Mouse (Mus musculus) T-helper 2 cell (primary cell): ENCODE measurements at regions not wholly inside any gene's neighbourhood (a gene's known extent, or its start where the extent isn't known, plus 50 kb on each side); places are given as distances from the start of the nearest gene placed in this dataset.

Experiments
- in situ Hi-C: fragments of 300-600 bp; cut with MboI, MseI; formaldehyde crosslinking; loops from one replicate; pipeline ENCODE4 v1.15.1; 2025; ENCODE audit warnings: high pct_unique_total_duplicates

DNA sequence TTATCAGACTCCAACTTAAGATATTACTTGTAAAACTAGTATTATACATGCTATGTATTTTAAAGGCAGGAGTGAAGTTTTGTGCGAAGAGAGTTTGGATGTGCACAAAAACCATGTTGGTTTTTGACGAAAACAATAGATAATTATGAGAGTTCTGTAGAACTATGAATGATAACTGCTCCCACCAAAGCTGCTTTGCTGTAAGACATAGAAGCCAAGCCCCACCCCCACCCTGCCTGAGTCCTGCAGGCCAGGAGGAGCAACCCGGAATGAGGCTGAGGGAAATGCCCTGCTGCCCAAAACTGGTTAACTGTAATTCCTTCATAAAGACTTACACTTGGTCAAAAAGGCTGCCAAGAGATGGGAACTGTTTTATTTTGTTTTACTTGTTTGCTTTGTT lies 175.8 kb downstream of the Efnb2 start:
- in situ Hi-C loops, result no loop called here

DNA sequence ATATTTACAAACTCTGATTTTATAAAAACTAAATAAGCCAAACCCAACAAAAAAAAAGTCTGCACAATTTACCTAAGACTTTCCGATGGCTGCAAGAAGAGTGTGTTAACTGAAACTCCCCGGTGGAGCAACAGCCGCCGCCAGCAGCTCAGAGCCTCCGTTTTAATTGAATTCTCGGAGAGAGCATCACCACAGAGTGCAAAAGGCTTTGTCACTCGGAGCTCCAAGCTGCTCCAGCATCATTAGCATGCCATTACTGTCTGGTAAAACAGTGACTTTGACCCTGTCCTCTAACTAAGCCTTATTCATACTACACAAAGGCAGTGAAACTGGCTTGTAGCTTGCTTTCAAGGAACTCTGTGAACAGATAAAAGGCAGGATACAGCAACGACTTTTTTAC lies 176.5 kb downstream of the Efnb2 start:
- in situ Hi-C loops, result no loop called here

DNA sequence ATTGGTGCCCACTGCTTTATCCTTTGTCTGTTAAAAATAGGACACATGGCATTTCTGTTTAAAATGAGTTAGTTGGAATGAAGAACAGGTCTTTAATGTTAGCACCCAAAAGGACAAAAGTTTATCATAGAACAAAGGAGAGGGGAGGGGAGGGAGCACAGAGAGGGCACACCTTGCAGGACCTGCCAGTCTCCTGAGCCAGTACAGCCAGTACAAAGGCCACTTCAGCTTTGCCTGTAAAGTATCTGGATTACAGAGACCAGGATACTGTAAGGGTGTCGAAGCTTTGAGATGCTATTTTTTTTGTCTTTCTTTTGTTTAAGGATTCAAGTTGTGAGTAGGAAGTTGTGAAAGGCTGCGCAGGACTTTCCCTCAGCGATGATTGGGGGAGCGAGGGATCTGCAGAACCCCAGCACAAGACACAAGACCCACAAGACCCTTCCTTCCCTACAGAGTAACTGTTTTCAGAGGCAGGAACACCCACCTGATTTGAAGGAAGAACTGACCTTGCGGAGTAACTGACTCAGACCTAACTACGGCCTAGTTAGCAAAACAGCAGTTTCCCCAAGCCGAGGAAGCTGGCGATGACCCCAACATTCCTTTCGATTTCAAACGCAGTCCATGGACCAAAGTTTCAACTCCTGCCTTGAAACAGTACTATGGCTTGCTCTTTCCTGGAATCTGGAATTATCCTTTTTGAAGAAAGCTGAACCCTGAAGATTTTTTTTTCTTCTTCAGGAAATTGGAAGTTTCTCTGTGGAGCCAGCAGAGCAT lies 178.1 kb downstream of the Efnb2 start:
- in situ Hi-C loops, result no loop called here

GRCm38 (mm10) chr8:8477456-8477855 lies 183.6 kb downstream of the Efnb2 start:
- in situ Hi-C loops, result no loop called here

GRCm38 (mm10) chr8:8468552-8468951 lies 192.5 kb downstream of the Efnb2 start:
- in situ Hi-C loops, result no loop called here

GRCm38 (mm10) chr8:8466526-8467244 lies 194.4 kb downstream of the Efnb2 start:
- in situ Hi-C loops, result no loop called here

DNA sequence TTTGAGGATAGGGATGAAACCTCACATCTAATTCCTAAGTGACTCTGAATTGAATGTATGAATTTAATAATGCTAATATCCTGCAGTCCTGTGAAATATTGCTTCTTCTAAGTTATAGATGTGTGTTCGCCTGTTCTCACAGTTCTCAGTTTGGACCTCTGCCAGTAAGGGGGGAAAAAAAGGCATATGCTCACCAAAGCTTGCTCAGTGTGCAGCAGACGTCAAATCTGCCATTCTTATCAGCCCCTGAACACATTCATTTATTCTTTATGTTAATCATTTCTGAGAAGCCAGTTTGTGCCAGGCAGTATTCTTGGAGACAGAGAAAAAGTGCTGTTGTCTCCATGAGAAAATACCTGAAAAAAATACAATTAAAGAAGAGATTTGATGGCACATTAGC lies 198.6 kb downstream of the Efnb2 start:
- in situ Hi-C loops, result no loop called here

- in situ Hi-C loops, result no loop called here
Observed at GRCm38 (mm10) chr8:8457536-8457935, 203.5 kb downstream of the Efnb2 start.

DNA sequence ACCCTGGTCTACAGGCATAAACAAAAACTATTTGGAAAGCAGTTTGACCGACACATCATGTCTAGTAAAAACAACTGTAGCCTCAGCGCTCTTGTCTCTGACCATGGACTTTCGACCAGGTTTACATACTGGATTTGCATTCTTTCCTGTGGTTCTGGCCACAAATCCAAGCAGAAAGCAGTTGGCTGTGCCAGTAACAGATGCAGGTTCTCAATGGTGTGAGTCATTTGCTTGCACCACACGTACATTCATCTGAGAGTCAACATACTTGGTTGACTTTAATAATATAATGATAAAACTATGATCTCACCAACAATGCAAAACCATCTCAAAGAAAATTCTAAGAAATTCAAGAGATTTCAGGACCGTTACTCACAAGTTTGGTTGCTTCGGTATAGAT lies 207.1 kb downstream of the Efnb2 start:
- in situ Hi-C loops, result no loop called here

DNA sequence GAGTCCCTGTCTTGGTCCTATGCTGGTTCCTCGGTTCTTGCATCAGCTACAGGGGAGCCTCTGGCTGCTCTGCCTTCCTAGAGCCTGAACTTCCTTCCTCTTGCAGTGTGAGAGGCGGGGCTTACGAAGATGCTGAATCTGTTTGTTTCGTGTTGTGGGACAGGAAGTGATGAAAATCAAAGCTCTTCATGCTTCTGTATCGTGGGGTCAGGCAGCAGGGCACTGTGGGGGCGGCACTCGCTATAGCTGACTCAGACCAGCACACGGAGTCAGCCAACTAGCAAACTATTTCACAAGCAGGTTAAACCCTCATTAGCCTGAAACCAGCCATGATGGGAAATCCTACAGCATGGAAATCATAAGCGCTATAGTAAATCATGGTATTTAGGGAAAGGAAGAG lies 208.8 kb downstream of the Efnb2 start:
- in situ Hi-C loops, result no loop called here

DNA sequence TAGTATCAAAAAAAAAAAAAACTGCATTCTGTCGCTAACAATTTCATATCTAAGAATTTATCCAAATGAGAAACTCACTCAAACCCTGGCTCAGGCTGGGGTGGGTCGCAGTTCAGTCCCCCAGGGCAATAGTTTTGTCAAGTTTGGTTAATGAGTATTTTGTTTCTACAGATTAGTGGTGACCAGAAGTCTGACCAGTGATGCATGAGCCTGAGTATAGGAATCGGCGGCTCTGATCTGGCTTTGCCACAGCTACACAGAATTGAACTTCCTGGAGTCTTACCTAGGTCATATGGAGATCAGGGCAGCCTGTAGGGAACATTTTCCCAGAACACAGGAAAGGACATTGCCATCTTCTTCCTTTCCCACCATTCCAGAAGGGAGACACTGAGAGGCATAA lies 212.1 kb downstream of the Efnb2 start:
- in situ Hi-C loops, result no loop called here

DNA sequence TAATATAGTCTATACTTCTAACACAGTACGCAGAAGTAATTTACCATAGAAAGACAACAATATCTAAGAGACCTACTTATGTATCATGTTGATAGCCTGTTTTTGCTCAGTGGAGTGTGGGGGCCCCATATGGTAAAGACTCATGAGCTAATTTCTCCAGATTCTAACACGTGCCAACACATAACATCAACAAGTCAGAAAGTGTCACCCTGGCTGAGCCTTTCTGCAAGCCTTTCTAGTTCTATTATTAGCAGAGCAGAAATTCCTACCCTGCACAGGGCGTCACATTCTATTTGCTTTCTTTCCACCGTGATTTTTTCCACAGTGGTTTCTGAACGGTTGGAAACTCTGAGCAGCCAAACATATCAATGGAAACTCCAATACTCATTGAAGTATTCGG lies 219.5 kb downstream of the Efnb2 start:
- in situ Hi-C loops, result no loop called here

DNA sequence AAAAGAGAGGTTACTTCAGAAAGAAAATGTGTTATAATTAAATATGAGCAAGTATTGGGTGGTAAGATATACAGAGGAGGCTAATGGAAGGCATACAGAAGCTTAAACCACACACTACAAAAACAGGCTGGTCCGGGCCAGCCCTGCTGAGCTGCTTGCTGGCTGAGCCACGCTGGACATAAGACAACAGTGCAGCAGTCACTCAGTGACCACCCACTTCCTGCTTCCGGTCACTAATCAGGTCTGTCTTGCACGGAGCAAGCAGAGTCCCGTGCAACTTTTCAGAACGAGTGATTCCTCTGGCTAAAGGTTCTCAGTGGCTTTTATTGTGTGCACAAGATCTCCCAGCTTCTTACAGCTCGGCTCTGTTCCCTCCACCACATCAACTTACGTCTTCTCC lies 220.1 kb downstream of the Efnb2 start:
- in situ Hi-C loops, result no loop called here

GRCm38 (mm10) chr8:8426201-8426600 lies 234.8 kb downstream of the Efnb2 start:
- in situ Hi-C loops, result no loop called here

DNA sequence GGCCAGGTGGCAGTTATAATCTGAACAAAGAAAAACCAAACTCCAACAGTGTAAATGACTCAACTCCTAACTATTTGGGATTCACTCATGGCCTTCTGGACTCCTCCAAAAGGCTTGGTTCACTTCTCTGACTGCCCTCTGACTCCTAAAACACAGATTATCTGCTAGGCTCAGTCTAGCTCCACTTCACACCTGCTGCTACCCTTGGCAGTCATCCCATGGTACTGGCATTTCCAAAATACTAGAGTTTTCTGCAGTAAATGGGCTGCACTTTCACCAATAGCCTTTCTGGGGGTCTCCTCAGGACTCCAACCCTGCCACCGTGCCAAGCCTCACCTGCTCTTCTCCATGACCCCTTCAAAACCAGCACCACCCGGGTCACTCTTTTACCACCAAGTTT lies 237.6 kb downstream of the Efnb2 start:
- in situ Hi-C loops, result no loop called here

GRCm38 (mm10) chr8:8421713-8422112 lies 239.3 kb downstream of the Efnb2 start:
- in situ Hi-C loops, result no loop called here

- in situ Hi-C loops, result no loop called here
Observed at GRCm38 (mm10) chr8:8419360-8420330, 241.4 kb downstream of the Efnb2 start.

DNA sequence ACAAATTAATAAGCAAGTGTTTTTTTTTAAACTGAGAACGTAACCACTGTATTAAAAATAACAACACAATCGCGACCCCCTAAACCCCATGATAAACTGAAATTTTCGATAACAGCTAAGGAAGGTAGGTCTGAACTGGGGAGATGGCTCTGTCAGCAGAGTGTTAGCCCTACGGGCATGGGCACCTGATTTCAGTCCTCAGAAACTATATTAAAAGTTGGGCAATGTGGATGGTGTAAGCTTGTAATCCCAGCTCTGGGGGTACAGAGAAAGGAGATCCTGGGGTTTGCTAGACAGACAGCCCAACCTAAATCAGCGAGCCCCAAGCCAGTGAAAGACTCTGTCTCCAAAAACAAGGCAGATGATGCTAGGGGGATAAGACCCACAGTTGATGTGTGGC lies 242.1 kb downstream of the Efnb2 start:
- in situ Hi-C loops, result no loop called here

DNA sequence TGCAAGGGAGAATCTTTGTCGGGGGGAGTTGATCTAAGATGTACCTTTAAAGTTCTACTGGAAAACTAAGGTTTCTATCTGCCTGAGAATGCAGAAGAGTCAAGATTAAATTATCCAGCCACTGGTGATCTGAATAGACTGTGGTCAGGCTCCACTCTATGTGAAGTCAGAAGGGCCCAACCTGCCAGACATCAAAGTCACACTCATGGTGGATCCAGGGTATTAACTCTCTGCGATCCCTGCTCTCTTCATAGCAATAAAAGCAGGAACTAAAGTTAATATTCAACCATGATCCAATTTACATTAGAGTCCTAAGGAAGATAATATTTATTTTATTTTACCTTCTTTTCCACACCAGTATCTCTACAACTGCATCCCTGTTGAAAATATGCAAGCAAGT lies 242.5 kb downstream of the Efnb2 start:
- in situ Hi-C loops, result no loop called here

DNA sequence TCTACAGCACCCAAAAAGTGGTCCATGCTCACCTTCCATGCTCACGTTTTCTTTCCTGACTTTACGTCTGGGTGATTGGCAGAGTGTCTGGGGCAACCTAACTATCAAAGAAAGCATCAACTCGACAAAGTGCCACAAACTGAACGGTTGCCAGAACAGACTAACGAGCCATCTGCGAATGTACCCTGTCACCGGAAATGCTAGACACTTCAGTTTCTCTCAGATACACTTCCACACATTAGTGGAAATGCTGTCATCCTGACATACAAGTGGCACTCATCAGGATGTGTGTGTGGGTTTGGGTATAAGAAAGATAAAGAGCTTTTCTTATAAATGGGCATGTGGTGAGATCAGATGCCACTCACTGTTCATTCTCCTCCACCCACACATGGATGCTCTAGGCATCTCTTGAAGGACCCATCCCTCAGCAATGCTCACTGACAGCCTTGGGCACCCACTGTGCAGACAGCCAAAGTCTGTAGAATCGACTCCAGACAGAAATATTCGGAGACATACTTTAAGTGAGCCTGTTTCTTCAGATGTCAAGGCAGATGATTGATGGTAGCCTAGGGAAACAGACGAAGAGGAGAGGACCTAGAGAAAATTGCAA lies 244.8 kb downstream of the Efnb2 start:
- in situ Hi-C loops, result no loop called here

- in situ Hi-C loops, result no loop called here
Observed at GRCm38 (mm10) chr8:8407357-8407756, 253.7 kb downstream of the Efnb2 start.

GRCm38 (mm10) chr8:8403410-8403809 lies 257.6 kb downstream of the Efnb2 start:
- in situ Hi-C loops, result no loop called here
